9 mouse cellular contexts compared by ENCODE assay signal in the genomic region with DNA sequence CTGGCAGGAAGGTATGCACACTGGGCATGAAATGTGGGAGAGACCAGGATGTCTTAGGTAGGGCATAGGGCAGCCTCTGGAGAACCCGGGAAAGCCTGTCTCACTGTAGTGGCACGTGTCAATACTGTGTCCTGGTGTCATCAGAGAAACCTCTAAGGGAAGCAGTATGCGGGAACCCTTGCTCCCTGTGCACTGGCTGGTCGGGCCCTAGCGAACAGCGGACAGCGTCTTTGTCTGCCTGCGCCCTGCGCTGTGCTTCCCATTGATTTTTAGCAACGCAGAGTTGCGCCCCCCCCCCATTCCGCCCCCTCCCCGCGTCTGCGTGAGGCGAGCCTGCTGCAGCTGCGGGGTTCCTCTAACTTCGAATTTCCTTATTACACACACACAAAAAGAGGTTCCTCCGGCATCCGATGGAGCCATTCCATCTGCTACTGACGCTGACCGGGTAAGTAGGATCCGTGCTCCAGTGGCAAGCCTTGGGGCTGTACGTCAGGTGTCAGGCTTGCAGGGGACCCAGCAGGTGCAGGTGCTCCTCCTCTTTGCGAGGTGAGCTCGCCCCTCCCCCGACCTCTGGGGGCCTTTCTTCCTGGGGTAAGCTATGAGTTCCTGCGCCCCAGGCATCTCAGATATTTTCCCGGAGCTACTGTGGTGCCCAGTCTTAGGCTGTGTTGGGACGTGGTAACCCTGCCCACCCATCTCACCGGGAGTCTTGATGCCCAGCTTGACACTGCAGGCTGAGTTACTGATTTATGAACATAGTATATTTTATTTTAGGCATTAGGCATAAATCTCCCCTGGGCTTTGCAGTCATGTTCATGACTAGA.
A peak's percentile ranks its signal among the peaks of the same experiment; 100 is the strongest.
DNase-seq lines count a peak whose midpoint lies in the region; ATAC-seq lines count a peak whose summit lies in the region.
"Had no signal": no experiment of that assay in that cellular context is flagged by ENCODE, and none has a peak within 500 bp of the region (broad histone marks: within the 10 kb centered on the region; RNA-seq: fewer than 3 reads in every experiment).

No protein-coding gene starts in this region.

- peak; percentile 24 for DNase-seq in right cerebral cortex, postnatal 4 days
- no peak for DNase-seq in right cerebral cortex, postnatal 36 days (ENCODE audit: low spot score in 2 of 2)
- peak; percentile 33 for DNase-seq in forebrain, embryonic 14.5 days (ENCODE audit: low spot score)
- DNase-seq in thymus, postnatal 36 days, result no peak
- no peak for DNase-seq in ovary, postnatal 14 days (ENCODE audit: low spot score)
- DNase-seq: liver, embryonic 13.5 days had no signal

- H3K36me3 ChIP-seq in forebrain, embryonic 14.5 days (ENCODE audit: control insufficient read depth, insufficient read depth, low read length), result no peaks in the 10 kb centered on the region
- H3K36me3 ChIP-seq in limb, embryonic 15.5 days, result no peaks in the 10 kb centered on the region
- no peaks in the 10 kb centered on the region for H3K36me3 ChIP-seq in stomach, embryonic 15.5 days
- H3K36me3 ChIP-seq: liver, embryonic 13.5 days had no signal

- H3K9me3 ChIP-seq in forebrain, embryonic 14.5 days (replicated peaks; ENCODE audit: control insufficient read depth, low read length), result no peaks in the 10 kb centered on the region
- H3K9me3 ChIP-seq in limb, embryonic 15.5 days, result no peaks in the 10 kb centered on the region
- H3K9me3 ChIP-seq in stomach, embryonic 15.5 days, result no peaks in the 10 kb centered on the region
- H3K9me3 ChIP-seq: liver, embryonic 13.5 days had no signal

- 3% methylated on average over 30 of the region's 31 CpGs for WGBS in forebrain, embryonic 14.5 days
- 5% methylated on average over 30 of the region's 31 CpGs for WGBS in limb, embryonic 15.5 days
- 5% methylated on average over 29 of the region's 31 CpGs for WGBS in stomach, embryonic 15.5 days

- peak; percentile 59 for ATAC-seq in forebrain, embryonic 14.5 days
- no peak for ATAC-seq in limb, embryonic 15.5 days (ENCODE audit: insufficient number of reproducible peaks, low FRiP score, low TSS enrichment, low read depth)
- no peak for ATAC-seq in stomach, embryonic 15.5 days (ENCODE audit: insufficient read depth, low FRiP score, low read depth)
- ATAC-seq in megakaryocyte, adult 5-6 weeks (ENCODE audit: poor library complexity, severe bottlenecking), result no peak

- peak overlapping the region; percentile 60 for H3K4me2 ChIP-seq in forebrain, embryonic 14.5 days (ENCODE audit: low read length)
- peak overlapping the region; percentile 26; the same call in 1 of the 2 replicates for H3K4me2 ChIP-seq in limb, embryonic 15.5 days
- H3K4me2 ChIP-seq in stomach, embryonic 15.5 days, result peak overlapping the region; percentile 29
- H3K4me2 ChIP-seq: liver, embryonic 13.5 days had no signal

- peak overlapping the region; percentile 31 for H3K4me3 ChIP-seq in forebrain, embryonic 14.5 days (ENCODE audit: low read depth, low read length)
- H3K4me3 ChIP-seq in limb, embryonic 15.5 days, result peak overlapping the region; percentile 5; the same call in 1 of the 2 replicates
- peak overlapping the region; percentile 11; the same call in 1 of the 2 replicates for H3K4me3 ChIP-seq in stomach, embryonic 15.5 days (replicated peaks)
- H3K4me3 ChIP-seq: liver, embryonic 13.5 days had no signal

- H3K27ac ChIP-seq in forebrain, embryonic 14.5 days (ENCODE audit: low read depth, low read length), result 0 out of 2 replicates have a peak overlapping the region, but pooled peaks have one; percentile 9
- no peak overlapping the region for H3K27ac ChIP-seq in limb, embryonic 15.5 days
- no peak overlapping the region for H3K27ac ChIP-seq in stomach, embryonic 15.5 days
- H3K27ac ChIP-seq: liver, embryonic 13.5 days had no signal

- H3K27me3 ChIP-seq in forebrain, embryonic 14.5 days (replicated peaks; ENCODE audit: control insufficient read depth, insufficient read depth, low read length), result 0 out of 2 replicates have a peak, but pooled peaks cover 5% of the 10 kb centered on the region
- peaks cover 32% of the 10 kb centered on the region for H3K27me3 ChIP-seq in limb, embryonic 15.5 days
- peaks cover 20% of the 10 kb centered on the region for H3K27me3 ChIP-seq in stomach, embryonic 15.5 days (replicated peaks)

- peak overlapping the region; percentile 52 for H3K9ac ChIP-seq in forebrain, embryonic 14.5 days (ENCODE audit: low read length)
- H3K9ac ChIP-seq in limb, embryonic 15.5 days, result no peak overlapping the region
- H3K9ac ChIP-seq in stomach, embryonic 15.5 days, result no peak overlapping the region
- H3K9ac ChIP-seq: liver, embryonic 13.5 days had no signal

- peaks cover 17% of the 10 kb centered on the region for H3K4me1 ChIP-seq in forebrain, embryonic 14.5 days (ENCODE audit: control insufficient read depth, insufficient read depth, low read length)
- peaks cover 8% of the 10 kb centered on the region; the same call in 1 of the 2 replicates for H3K4me1 ChIP-seq in limb, embryonic 15.5 days
- H3K4me1 ChIP-seq in stomach, embryonic 15.5 days, result no peaks in the 10 kb centered on the region
- H3K4me1 ChIP-seq: liver, embryonic 13.5 days had no signal

Comparison
In these comparisons a context has a peak if more than half of its experiments do, and no peak if none do; other contexts are left out.
1. DNase-seq: peak in right cerebral cortex, postnatal 4 days (single experiment) and forebrain, embryonic 14.5 days (single experiment); none in right cerebral cortex, postnatal 36 days (0 of 2), thymus, postnatal 36 days (0 of 2) and ovary, postnatal 14 days (single experiment).
2. Peak in every context shown above with its lines, with median percentiles within 50 percentile points of each other: H3K4me2 ChIP-seq and H3K4me3 ChIP-seq.